Mouse (Mus musculus): Measurements from ENCODE around the gene Fer. TPM values are rescaled to one million over a fixed set of nuclear protein-coding genes. Genes with fewer than 3 reads are reported as not detected.

Gene Fer
- total RNA-seq, 2 experiments from 2014 or later = 28.4 to 31.9 TPM

GRCm38 (mm10) chr17:63973806-63974205, 110.9 kb downstream of the Fer start:
- no peak for DNase-seq (ENCODE audit: low spot score in 2 of 2)

- DNase-seq (ENCODE audit: low spot score in 2 of 2) = no peak
Measured at GRCm38 (mm10) chr17:63974253-63974652, 111.4 kb downstream of the Fer start.

GRCm38 (mm10) chr17:63978794-63979571, 116.1 kb downstream of the Fer start:
- no peak for DNase-seq (ENCODE audit: low spot score in 2 of 2)

GRCm38 (mm10) chr17:63980167-63980566, 117.3 kb downstream of the Fer start:
- DNase-seq (ENCODE audit: low spot score in 2 of 2) = no peak

DNA sequence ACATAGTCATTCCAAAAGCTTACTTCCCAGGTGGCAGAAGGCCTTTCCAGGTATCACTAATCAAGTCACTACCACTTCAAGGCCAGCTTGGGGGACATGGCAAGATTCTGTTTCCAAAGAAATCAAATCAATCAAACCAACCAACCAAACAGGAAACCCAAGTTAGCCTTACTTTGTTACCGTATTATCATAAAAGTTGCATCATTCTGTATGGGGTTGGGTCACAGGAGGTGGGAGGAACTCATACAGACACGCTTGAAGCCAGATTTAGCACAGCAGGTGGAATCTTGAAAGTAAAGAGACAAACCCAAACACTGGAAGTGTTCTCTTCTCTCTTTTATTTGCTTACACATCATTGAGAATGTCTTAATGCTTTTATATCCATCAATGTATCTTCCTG, 125.8 kb downstream of the Fer start:
- no peak for DNase-seq (ENCODE audit: low spot score in 2 of 2)

DNA sequence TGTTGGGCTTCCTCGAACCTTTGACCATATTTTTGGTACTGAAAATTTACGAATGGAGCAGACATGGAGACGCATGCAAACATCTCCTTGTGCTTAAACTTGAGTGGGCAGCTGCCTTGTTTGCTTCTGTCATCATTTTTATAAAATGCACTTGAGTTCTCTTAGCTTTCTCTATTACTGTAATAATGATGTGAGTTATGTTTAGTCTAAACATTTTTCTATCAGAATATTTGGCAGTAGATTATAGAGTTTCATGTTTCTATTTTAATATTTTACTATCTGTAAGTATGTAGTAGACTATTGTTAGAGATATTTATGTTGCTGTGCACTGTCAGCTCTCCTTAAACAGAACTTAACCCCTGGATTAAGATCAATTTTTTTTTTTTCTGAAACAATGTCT, 128.3 kb downstream of the Fer start:
- DNase-seq (ENCODE audit: low spot score in 2 of 2) = no peak

DNA sequence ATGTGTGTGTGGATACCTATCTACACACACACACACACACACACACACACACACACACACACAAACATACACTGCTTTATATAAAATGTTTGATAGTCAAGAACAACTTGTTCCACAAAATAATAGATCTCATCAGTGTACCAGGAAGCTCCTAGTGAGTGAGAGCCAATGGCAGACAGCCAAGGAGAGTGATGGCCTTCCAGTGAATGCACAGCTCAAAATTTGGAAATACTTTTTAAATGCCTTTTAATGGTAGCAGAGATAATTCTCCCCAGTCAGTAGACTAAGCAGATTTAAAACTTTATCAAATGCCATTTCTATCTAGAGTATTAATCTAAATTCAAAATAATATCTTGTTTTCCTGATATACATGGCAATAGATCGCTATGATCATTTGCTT, 133.1 kb downstream of the Fer start:
- DNase-seq (ENCODE audit: low spot score in 2 of 2) = peak in 1 of 2 experiments; percentile 14

- no peak for DNase-seq (ENCODE audit: low spot score in 2 of 2)
Measured at GRCm38 (mm10) chr17:63997643-63998042, 134.8 kb downstream of the Fer start.

- DNase-seq (ENCODE audit: low spot score in 2 of 2) = no peak
Measured at GRCm38 (mm10) chr17:64003444-64003843, 140.6 kb downstream of the Fer start.

DNA sequence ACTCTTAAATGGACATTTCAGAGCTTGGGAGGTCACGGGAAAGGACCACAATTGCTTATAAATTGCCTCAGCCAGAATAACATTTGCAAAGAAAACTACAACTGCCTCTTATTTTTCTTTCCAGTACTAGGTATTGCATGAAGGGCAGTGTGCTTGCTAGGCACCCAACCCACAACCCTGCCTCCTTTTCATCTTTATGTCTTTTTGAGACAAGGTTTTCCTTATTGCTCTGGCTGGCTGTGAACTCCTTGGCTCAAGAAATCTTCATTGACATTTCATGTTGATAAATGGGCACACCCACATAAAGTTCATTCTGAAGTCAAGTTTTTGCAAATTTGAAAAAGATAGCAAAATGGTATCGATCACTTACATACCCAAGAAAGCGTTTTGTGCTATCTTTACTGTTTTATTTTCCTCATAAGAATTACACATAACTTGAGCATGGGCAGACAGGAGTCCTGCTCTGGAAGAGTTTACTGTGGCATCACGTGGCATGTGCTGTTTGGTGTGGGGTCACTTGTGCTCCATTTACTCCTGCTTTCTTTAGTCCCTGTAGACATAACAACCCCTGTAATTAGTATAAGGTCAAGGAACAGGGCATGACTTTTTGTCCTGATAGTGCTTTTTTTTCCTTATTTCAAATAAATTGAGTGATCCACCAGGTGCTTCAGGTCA, 142.8 kb downstream of the Fer start:
- no peak for DNase-seq (ENCODE audit: low spot score in 2 of 2)

GRCm38 (mm10) chr17:64016606-64017005, 153.7 kb downstream of the Fer start:
- no peak for DNase-seq (ENCODE audit: low spot score in 2 of 2)

- DNase-seq (ENCODE audit: low spot score in 2 of 2) = no peak
Measured at GRCm38 (mm10) chr17:64018240-64018639, 155.4 kb downstream of the Fer start.

GRCm38 (mm10) chr17:64018870-64019269, 156.0 kb downstream of the Fer start:
- no peak for DNase-seq (ENCODE audit: low spot score in 2 of 2)

DNA sequence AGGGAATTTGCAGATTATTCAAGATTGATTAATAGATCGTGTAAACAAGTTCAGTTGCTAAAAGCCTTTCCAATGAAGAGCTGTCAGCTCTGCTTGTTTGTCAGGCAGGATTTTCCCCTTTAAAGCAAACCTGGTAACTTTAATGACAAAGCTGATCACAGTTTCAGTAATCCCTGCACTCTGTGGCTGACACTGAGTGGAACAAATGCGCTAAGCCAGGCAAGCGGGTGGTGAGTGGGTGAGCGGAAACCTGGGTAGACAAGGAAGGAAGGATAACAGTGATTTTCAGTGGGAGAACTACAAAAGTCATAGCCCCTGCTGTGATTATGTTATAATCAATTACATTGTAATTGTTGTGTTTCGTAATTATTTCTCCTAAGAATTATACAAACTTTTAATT, 156.8 kb downstream of the Fer start:
- DNase-seq (ENCODE audit: low spot score in 2 of 2) = no peak

DNA sequence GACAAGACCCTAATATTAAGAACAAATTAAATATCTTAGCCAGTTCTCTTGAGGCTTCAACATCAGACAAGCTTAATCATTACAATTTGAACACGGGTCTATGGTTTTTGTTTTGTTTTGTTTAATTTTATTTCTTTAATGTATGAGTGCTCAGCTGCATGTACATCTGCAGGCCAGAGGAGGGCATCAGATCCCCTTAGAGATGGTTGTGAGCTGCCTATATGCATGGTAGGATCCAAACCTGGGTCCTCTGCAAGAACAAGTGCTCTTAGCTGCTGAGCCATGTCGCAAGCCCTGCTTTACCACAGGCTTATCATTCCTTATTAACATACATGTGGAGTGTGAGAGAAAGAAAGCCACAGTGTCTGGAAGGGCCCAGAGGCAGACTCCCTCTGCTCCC, 163.6 kb downstream of the Fer start:
- no peak for DNase-seq (ENCODE audit: low spot score in 2 of 2)

- DNase-seq (ENCODE audit: low spot score in 2 of 2) = no peak
Measured at GRCm38 (mm10) chr17:64041771-64042170, 178.9 kb downstream of the Fer start.

DNA sequence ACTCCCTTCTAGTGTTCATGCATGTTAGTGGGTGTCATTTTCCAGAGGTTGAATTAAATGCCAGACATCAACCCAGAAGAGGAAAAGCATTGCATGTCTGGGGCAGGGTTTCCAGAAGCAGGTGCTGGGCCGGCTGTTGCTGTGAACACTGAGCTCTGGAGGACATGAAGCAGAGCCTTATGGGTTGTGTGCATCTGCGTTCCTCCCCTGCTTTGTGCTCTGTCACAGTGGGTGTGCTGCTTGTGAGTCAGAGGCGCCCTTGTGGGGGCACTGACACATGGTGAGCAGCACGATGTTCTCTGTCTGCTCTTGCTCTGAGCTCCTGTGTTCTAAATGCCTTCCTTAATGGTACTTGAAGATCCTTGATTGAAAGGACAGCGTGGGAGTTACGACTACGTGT, 182.5 kb downstream of the Fer start:
- DNase-seq (ENCODE audit: low spot score in 2 of 2) = no peak

DNA sequence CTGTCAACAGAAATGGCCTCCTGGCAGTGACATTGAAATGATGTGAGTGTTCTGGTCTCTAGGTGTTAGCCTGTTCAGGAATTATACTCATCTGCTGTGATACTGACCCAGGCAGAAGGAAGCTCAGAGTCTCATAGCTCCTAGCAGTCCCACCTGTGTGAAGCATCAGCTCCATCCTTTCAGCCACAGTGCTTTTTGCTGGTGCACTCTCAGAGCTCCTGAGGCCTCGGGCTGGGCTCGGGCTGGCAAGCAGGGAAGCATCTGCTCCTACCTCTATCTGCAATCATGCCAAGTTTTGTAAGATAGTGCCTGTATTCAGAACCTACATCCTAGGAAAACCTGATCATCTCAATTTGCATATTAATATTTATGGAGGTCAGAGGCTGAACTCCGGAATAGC, 183.7 kb downstream of the Fer start:
- DNase-seq (ENCODE audit: low spot score in 2 of 2) = no peak

DNA sequence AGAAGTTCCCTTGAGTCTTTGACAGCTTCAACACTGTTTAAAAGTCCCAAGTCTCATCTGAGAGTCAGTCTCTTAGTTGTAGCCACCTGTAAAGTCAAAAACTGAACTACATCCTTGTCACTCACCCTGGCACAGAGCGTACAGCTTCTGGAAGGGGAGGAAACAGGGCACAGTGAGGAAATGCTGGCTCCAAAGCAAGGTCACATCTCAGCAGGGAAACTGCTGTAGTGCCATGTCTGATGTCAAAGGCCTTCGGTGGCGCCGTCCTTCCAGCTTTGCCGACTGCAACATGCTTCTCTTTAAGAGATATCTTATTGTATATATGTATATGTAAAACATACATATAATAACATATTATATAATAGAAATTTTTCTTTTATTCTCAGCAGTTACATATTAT, 188.0 kb downstream of the Fer start:
- no peak for DNase-seq (ENCODE audit: low spot score in 2 of 2)

- no peak for DNase-seq (ENCODE audit: low spot score in 2 of 2)
Measured at GRCm38 (mm10) chr17:64053636-64054035, 190.8 kb downstream of the Fer start.

DNA sequence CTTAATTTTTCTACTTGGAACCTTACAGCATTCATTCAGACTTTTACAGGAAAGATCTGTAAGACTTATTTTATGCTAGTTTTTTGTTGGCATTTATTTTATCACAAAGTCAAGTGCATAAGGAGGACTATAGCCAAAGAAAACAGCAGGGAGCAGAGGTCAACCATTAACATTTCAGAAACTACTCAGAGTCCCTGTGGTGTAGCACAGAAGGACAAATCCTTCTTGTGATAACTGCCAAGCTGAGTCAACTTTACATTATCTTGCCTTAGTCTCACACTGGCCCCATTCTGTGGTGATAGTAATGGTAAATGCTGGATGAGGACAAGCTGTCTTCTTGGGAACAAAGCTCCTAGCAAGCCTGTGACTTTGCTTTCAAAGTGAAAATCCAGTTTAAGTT, 197.7 kb downstream of the Fer start:
- DNase-seq (ENCODE audit: low spot score in 2 of 2) = no peak

DNA sequence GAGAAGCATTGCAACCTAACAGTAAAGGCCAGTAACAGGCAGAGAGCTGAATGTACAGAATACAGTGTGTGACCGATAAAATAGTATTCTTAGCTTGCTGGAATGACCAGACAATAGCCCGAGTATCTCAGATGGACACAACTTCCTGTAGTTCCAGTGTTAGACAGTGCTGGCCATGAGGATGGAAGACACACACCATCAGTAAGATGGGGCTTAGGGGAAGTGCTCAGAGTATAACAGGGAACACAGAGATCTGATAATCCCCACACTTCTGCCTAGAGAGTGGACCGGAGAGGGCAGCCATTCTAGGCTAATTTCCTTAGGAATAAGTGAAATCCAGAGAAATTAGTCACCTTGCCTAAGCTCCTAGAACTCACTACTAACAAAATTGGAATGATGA, 202.4 kb downstream of the Fer start:
- no peak for DNase-seq (ENCODE audit: low spot score in 2 of 2)

GRCm38 (mm10) chr17:64077392-64077791, 214.5 kb downstream of the Fer start:
- no peak for DNase-seq (ENCODE audit: low spot score in 2 of 2)

All from gastrocnemius, postnatal 4 days (tissue).